Mouse (Mus musculus) stomach, embryonic 16.5 days (tissue): ENCODE data around the gene Grid2. TPM values are rescaled to one million over a fixed set of nuclear protein-coding genes. Genes with fewer than 3 reads are reported as not detected.

Experiments
- ATAC-seq: fragments of 200-750 bp; cut with Nextera tagmentation; 2 replicates; pipeline ENCODE4 v1.8.0; 2017; ENCODE audit warnings: moderate number of reproducible peaks, moderate TSS enrichment; ENCODE audit not compliant: insufficient read depth, low FRiP score
- H3K27ac ChIP-seq: fragments of 300-500 bp; sonication (generic); 2 replicates; pipeline ENCODE4 v1.5.1; 2014; ENCODE audit warnings: low read length
- H3K27me3 ChIP-seq: fragments of 300-500 bp; sonication (generic); 2 replicates; pipeline ENCODE4 v1.6.1; 2014; ENCODE audit warnings: low read length, control low read depth, mixed read lengths; ENCODE audit not compliant: control insufficient read depth, insufficient read depth
- H3K36me3 ChIP-seq: fragments of 300-500 bp; sonication (generic); 2 replicates; pipeline ENCODE4 v1.6.1; 2014; ENCODE audit warnings: low read length; ENCODE audit not compliant: control insufficient read depth, insufficient read depth
- H3K4me1 ChIP-seq: fragments of 300-500 bp; sonication (generic); 2 replicates; pipeline ENCODE4 v1.6.1; 2014; ENCODE audit warnings: low read length, control low read depth, mixed read lengths; ENCODE audit not compliant: control insufficient read depth, insufficient read depth
- H3K4me2 ChIP-seq: fragments of 300-500 bp; sonication (generic); 2 replicates; pipeline ENCODE4 v1.6.1; 2014; ENCODE audit warnings: low read depth, low read length, mixed read lengths
- H3K4me3 ChIP-seq: fragments of 300-500 bp; sonication (generic); replicated peaks from 2 replicates; pipeline ENCODE4 v1.5.1; 2014; ENCODE audit warnings: mild to moderate bottlenecking, low read length
- H3K9ac ChIP-seq: fragments of 300-500 bp; sonication (generic); 2 replicates; pipeline ENCODE4 v1.6.1; 2014; ENCODE audit warnings: low read length
- H3K9me3 ChIP-seq: fragments of 300-500 bp; sonication (generic); replicated peaks from 2 replicates; pipeline ENCODE4 v1.6.1; 2016; ENCODE audit warnings: low read length, control low read depth; ENCODE audit not compliant: control insufficient read depth
- WGBS: fragments of 180-500 bp; shearing (Covaris S2); extraction: QIAGEN DNeasy Blood & Tissue Kit; methylation state at CpG from one replicate; pipeline ENCODE4 v1.1.7; 2014; 5-methylcytosine and 5-hydroxymethylcytosine counted together
- polyA plus RNA-seq: library from polyadenylated mRNA; unstranded; fragments of >200 nt; fragmentation: Nextera tagmentation; extraction: Ambion mirVana; gene quantifications from 2 replicates; pipeline ENCODE4 v1.2.1, GENCODE M21; 2015

Grid2 gene
- polyA plus RNA-seq, 1 experiment from 2014 or later: 0.68 TPM

- Histone ChIP-seq H3K4me3 (no peak overlapping the region), H3K9me3 (no peaks in the 10 kb centered on the region), H3K4me1 (no peaks in the 10 kb centered on the region), H3K4me2 (no peak overlapping the region), H3K9ac (no peak overlapping the region), H3K36me3 (no peaks in the 10 kb centered on the region), H3K27ac (no peak overlapping the region), H3K27me3 (no peaks in the 10 kb centered on the region)
- WGBS: 78% methylated on average over 1 of the region's 1 CpGs
- ATAC-seq: no peak
These were observed 91.3 kb downstream of the Grid2 start for GRCm38 (mm10) chr6:63347015-63347414.

- no peak overlapping the region for H3K4me3 ChIP-seq
- no peaks in the 10 kb centered on the region for H3K27me3 ChIP-seq
- H3K4me1 ChIP-seq: no peaks in the 10 kb centered on the region
- H3K9ac ChIP-seq: no peak overlapping the region
- no peak overlapping the region for H3K4me2 ChIP-seq
- no peaks in the 10 kb centered on the region for H3K9me3 ChIP-seq
- no peaks in the 10 kb centered on the region for H3K36me3 ChIP-seq
- 69% methylated on average over 1 of the region's 1 CpGs for WGBS
- ATAC-seq: no peak
- no peak overlapping the region for H3K27ac ChIP-seq
These were observed 125.5 kb downstream of the Grid2 start for GRCm38 (mm10) chr6:63381061-63381611.

GRCm38 (mm10) chr6:63401698-63402097 lies 146.0 kb downstream of the Grid2 start:
- H3K4me3 ChIP-seq: no peak overlapping the region

GRCm38 (mm10) chr6:63417534-63417933 lies 161.9 kb downstream of the Grid2 start:
- H3K27ac ChIP-seq: no peak overlapping the region
- no peaks in the 10 kb centered on the region for H3K27me3 ChIP-seq
- no peak for ATAC-seq

More at GRCm38 (mm10) chr6:63401698-63402097, 146.0 kb downstream of the Grid2 start:
- Histone ChIP-seq H3K9me3 (no peaks in the 10 kb centered on the region), H3K4me1 (no peaks in the 10 kb centered on the region), H3K27ac (no peak overlapping the region), H3K27me3 (no peaks in the 10 kb centered on the region), H3K36me3 (no peaks in the 10 kb centered on the region), H3K4me2 (no peak overlapping the region), H3K9ac (no peak overlapping the region)
- no peak for ATAC-seq
- 88% methylated on average over 3 of the region's 3 CpGs for WGBS

GRCm38 (mm10) chr6:63432751-63433150 lies 177.1 kb downstream of the Grid2 start:
- ATAC-seq: no peak
- no peak overlapping the region for H3K9ac ChIP-seq
- H3K4me3 ChIP-seq: no peak overlapping the region
- H3K9me3 ChIP-seq: no peaks in the 10 kb centered on the region
- no peaks in the 10 kb centered on the region for H3K36me3 ChIP-seq
- H3K4me2 ChIP-seq: no peak overlapping the region
- no peaks in the 10 kb centered on the region for H3K27me3 ChIP-seq
- no peak overlapping the region for H3K27ac ChIP-seq
- no peaks in the 10 kb centered on the region for H3K4me1 ChIP-seq
- 83% methylated on average over 2 of the region's 2 CpGs for WGBS

More at GRCm38 (mm10) chr6:63417534-63417933, 161.9 kb downstream of the Grid2 start:
- Histone ChIP-seq H3K4me3 (no peak overlapping the region), H3K9me3 (no peaks in the 10 kb centered on the region), H3K36me3 (no peaks in the 10 kb centered on the region), H3K4me1 (no peaks in the 10 kb centered on the region), H3K9ac (no peak overlapping the region), H3K4me2 (no peak overlapping the region)
- 77% methylated on average over 1 of the region's 1 CpGs for WGBS

- no peaks in the 10 kb centered on the region for H3K4me1 ChIP-seq
- H3K36me3 ChIP-seq: no peaks in the 10 kb centered on the region
- H3K4me3 ChIP-seq: no peak overlapping the region
- H3K9me3 ChIP-seq: no peaks in the 10 kb centered on the region
- H3K4me2 ChIP-seq: no peak overlapping the region
- no peak for ATAC-seq
- H3K27ac ChIP-seq: no peak overlapping the region
- whole genome bisulfite sequencing: 76% methylated on average over 2 of the region's 2 CpGs
- no peak overlapping the region for H3K9ac ChIP-seq
- H3K27me3 ChIP-seq: no peaks in the 10 kb centered on the region
These were observed 192.5 kb downstream of the Grid2 start for GRCm38 (mm10) chr6:63448175-63448574.

DNA sequence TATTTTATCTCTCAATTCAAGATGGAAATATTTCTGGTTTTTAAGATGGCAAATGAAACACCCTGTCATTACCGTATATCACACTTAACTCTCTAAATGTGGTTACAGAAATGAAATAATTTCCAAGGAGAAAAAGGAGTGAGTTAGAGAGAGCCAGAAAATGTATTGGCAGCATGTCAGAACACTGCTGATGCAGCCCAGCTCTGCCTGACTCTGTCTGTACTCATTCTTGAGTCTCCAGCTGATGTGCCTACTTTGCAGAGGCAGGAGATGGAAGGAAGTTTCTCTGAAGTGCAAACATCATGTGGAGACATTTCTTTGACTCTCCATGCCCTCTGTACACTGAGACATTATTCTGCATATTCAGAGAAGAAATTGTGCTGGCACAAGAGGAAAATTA lies 226.5 kb downstream of the Grid2 start:
- Histone ChIP-seq H3K27me3 (no peaks in the 10 kb centered on the region), H3K4me1 (no peaks in the 10 kb centered on the region), H3K4me2 (no peak overlapping the region), H3K4me3 (no peak overlapping the region), H3K9ac (no peak overlapping the region), H3K36me3 (no peaks in the 10 kb centered on the region), H3K9me3 (no peaks in the 10 kb centered on the region), H3K27ac (no peak overlapping the region)
- WGBS: 69% methylated on average over 1 of the region's 1 CpGs
- ATAC-seq: no peak

DNA sequence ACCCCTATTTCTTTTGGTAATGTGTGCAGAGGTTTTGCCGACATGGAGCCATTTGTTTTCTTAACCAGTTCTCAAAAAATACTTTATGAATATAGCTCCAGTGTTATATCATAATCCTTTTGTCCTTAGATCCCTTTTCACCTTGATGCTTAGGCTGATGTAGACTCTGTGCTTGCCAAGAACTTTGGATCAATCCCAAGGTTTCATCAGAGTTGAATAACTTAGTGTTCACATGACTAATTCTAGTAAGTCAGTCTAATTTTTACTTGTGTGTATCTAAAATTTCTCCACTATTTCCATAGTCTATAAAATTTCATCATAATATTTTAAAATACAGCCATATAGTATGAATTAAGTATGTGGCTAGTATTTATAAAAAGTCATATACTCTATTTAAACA lies 259.3 kb downstream of the Grid2 start:
- Histone ChIP-seq H3K27me3 (no peaks in the 10 kb centered on the region), H3K4me1 (no peaks in the 10 kb centered on the region), H3K9me3 (no peaks in the 10 kb centered on the region), H3K36me3 (no peaks in the 10 kb centered on the region), H3K27ac (no peak overlapping the region), H3K9ac (no peak overlapping the region), H3K4me2 (no peak overlapping the region), H3K4me3 (no peak overlapping the region)
- ATAC-seq: no peak
- WGBS: 82% methylated on average over 1 of the region's 1 CpGs

DNA sequence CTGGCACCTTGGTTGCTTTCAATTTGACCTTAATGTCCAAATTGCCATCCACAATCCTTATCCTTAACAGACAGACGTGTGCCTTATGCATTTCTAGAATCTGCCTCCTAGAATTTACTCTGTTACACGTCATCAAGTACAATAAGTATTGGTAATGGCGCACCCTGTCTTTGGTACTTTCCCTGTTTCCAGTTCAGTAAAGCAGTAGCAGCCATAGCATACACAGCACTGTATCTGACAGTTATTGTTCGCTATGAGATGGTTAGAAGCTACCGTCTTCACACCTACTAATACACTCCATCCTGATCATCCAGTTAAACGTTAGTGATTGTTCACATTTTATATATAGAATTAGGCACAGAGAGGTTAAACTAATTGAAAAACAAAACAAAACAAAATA lies 260.3 kb downstream of the Grid2 start:
- H3K9me3 ChIP-seq: no peaks in the 10 kb centered on the region
- no peaks in the 10 kb centered on the region for H3K27me3 ChIP-seq
- H3K4me1 ChIP-seq: no peaks in the 10 kb centered on the region
- no peak overlapping the region for H3K4me3 ChIP-seq
- no peak overlapping the region for H3K27ac ChIP-seq
- H3K36me3 ChIP-seq: no peaks in the 10 kb centered on the region
- no peak for ATAC-seq
- no peak overlapping the region for H3K4me2 ChIP-seq
- H3K9ac ChIP-seq: no peak overlapping the region
- WGBS: 83% methylated on average over 6 of the region's 6 CpGs

DNA sequence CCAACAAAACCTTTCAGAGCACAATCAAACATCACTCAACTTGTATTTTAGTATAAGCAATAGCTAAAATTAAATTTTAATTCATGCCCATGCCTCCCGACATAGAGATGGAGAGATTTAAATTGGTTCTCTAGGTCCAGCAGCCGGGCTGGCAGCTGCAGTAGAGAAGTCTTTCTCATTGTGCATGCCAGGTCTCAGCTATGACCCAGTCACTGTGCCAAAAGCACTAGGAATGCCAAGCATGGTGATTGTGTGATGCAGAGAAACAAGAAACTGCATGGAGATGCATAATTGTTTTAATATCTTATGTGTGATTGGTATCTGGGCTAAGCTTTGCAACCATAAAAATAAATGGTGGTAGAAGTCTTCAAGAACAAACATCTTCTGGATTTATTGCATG lies 276.1 kb downstream of the Grid2 start:
- H3K36me3 ChIP-seq: no peaks in the 10 kb centered on the region
- H3K27ac ChIP-seq: no peak overlapping the region
- no peak overlapping the region for H3K9ac ChIP-seq
- H3K4me3 ChIP-seq: no peak overlapping the region
- no peaks in the 10 kb centered on the region for H3K27me3 ChIP-seq
- 77% methylated on average over 2 of the region's 2 CpGs for WGBS
- ATAC-seq: no peak
- H3K4me1 ChIP-seq: no peaks in the 10 kb centered on the region
- H3K4me2 ChIP-seq: no peak overlapping the region
- no peaks in the 10 kb centered on the region for H3K9me3 ChIP-seq
